Mouse (Mus musculus): ENCODE results near the gene Slc6a3. TPM values are rescaled to one million over a fixed set of nuclear protein-coding genes. Genes with fewer than 3 reads are reported as not detected.

Gene Slc6a3
- 0.10 and 0.15 TPM in 2 replicates for polyA plus RNA-seq (2016; fragmentation: Nextera tagmentation; extraction: Ambion mirVana)

- Histone ChIP-seq H3K9me3 (no peaks in the 10 kb centered on the region), H3K36me3 (no peaks in the 10 kb centered on the region), H3K9ac (replicated peaks) (peak within 1 kb of the TSS; percentile 12; the same call in 1 of the 2 replicates), H3K4me2 (peak within 1 kb of the TSS; percentile 78), H3K27me3 (peaks cover 68% of the 10 kb centered on the region), H3K4me3 (replicated peaks) (peak within 1 kb of the TSS; percentile 46), H3K4me1 (replicated peaks) (peaks cover 8% of the 10 kb centered on the region; the same call in 1 of the 2 replicates), H3K27ac (no peak within 1 kb of the TSS)
- under 1% methylated on average over 26 of the region's 26 CpGs for WGBS
- peak; percentile 73; the same call in 1 of the 2 replicates for ATAC-seq (ENCODE audit: insufficient number of reproducible peaks, insufficient read depth, low FRiP score, low TSS enrichment, low read depth)
Observed at GRCm38 (mm10) chr13:73536403-73536821, at the start of gene Slc6a3. Slc6a3 (plus strand) TSS chr13:73536747.

- no peak overlapping the region for H3K4me2 ChIP-seq
- peaks cover 10% of the 10 kb centered on the region; the same call in 1 of the 2 replicates for H3K9me3 ChIP-seq
- no peak for ATAC-seq (ENCODE audit: insufficient number of reproducible peaks, insufficient read depth, low FRiP score, low TSS enrichment, low read depth)
- H3K9ac ChIP-seq (replicated peaks) = no peak overlapping the region
- H3K4me1 ChIP-seq (replicated peaks) = no peaks in the 10 kb centered on the region
- H3K4me3 ChIP-seq (replicated peaks) = no peak overlapping the region
- H3K27me3 ChIP-seq = no peaks in the 10 kb centered on the region
- 52% methylated on average over 3 of the region's 3 CpGs for WGBS
- H3K36me3 ChIP-seq = peaks cover 86% of the 10 kb centered on the region
- H3K27ac ChIP-seq = no peak overlapping the region
Observed at GRCm38 (mm10) chr13:73488105-73488504, 48.4 kb upstream of the Slc6a3 start.

GRCm38 (mm10) chr13:73488707-73489106 is 47.8 kb upstream of the Slc6a3 start:
- ATAC-seq (ENCODE audit: insufficient number of reproducible peaks, insufficient read depth, low FRiP score, low TSS enrichment, low read depth) = no peak
- H3K4me1 ChIP-seq (replicated peaks) = no peaks in the 10 kb centered on the region
- H3K9ac ChIP-seq (replicated peaks) = no peak overlapping the region
- no peak overlapping the region for H3K4me2 ChIP-seq
- H3K36me3 ChIP-seq = peaks cover 92% of the 10 kb centered on the region
- no peak overlapping the region for H3K27ac ChIP-seq
- peaks cover 10% of the 10 kb centered on the region; the same call in 1 of the 2 replicates for H3K9me3 ChIP-seq
- H3K27me3 ChIP-seq = no peaks in the 10 kb centered on the region
- WGBS = 84% methylated on average over 9 of the region's 9 CpGs
- H3K4me3 ChIP-seq (replicated peaks) = no peak overlapping the region

- 90% methylated on average over 3 of the region's 3 CpGs for WGBS
- no peak for ATAC-seq (ENCODE audit: insufficient number of reproducible peaks, insufficient read depth, low FRiP score, low TSS enrichment, low read depth)
- no peaks in the 10 kb centered on the region for H3K4me1 ChIP-seq (replicated peaks)
- no peaks in the 10 kb centered on the region for H3K27me3 ChIP-seq
- H3K36me3 ChIP-seq = peaks cover 100% of the 10 kb centered on the region
- H3K4me3 ChIP-seq (replicated peaks) = no peak overlapping the region
- no peak overlapping the region for H3K27ac ChIP-seq
- H3K9me3 ChIP-seq = peaks cover 10% of the 10 kb centered on the region; the same call in 1 of the 2 replicates
- H3K4me2 ChIP-seq = no peak overlapping the region
- no peak overlapping the region for H3K9ac ChIP-seq (replicated peaks)
Observed at GRCm38 (mm10) chr13:73489986-73490385, 46.6 kb upstream of the Slc6a3 start.

GRCm38 (mm10) chr13:73490564-73491170 is 45.9 kb upstream of the Slc6a3 start:
- Histone ChIP-seq H3K9me3 (peaks cover 9% of the 10 kb centered on the region; the same call in 1 of the 2 replicates), H3K4me3 (replicated peaks) (no peak overlapping the region), H3K4me1 (replicated peaks) (no peaks in the 10 kb centered on the region), H3K27ac (no peak overlapping the region), H3K4me2 (no peak overlapping the region), H3K27me3 (no peaks in the 10 kb centered on the region), H3K9ac (replicated peaks) (no peak overlapping the region), H3K36me3 (peaks cover 100% of the 10 kb centered on the region)
- 87% methylated on average over 8 of the region's 8 CpGs for WGBS
- no peak for ATAC-seq (ENCODE audit: insufficient number of reproducible peaks, insufficient read depth, low FRiP score, low TSS enrichment, low read depth)

- peaks cover 100% of the 10 kb centered on the region for H3K36me3 ChIP-seq
- WGBS = 92% methylated on average over 4 of the region's 4 CpGs
- H3K4me1 ChIP-seq (replicated peaks) = no peaks in the 10 kb centered on the region
- no peak overlapping the region for H3K4me2 ChIP-seq
- H3K4me3 ChIP-seq (replicated peaks) = no peak overlapping the region
- H3K27me3 ChIP-seq = no peaks in the 10 kb centered on the region
- H3K27ac ChIP-seq = no peak overlapping the region
- H3K9ac ChIP-seq (replicated peaks) = no peak overlapping the region
- no peak for ATAC-seq (ENCODE audit: insufficient number of reproducible peaks, insufficient read depth, low FRiP score, low TSS enrichment, low read depth)
- no peaks in the 10 kb centered on the region for H3K9me3 ChIP-seq
Observed at GRCm38 (mm10) chr13:73493183-73493582, 43.4 kb upstream of the Slc6a3 start.

GRCm38 (mm10) chr13:73494528-73494927 is 42.0 kb upstream of the Slc6a3 start:
- Histone ChIP-seq H3K9ac (replicated peaks) (no peak overlapping the region), H3K27ac (no peak overlapping the region), H3K4me1 (replicated peaks) (no peaks in the 10 kb centered on the region), H3K9me3 (no peaks in the 10 kb centered on the region), H3K27me3 (no peaks in the 10 kb centered on the region), H3K36me3 (peaks cover 100% of the 10 kb centered on the region), H3K4me2 (no peak overlapping the region), H3K4me3 (replicated peaks) (no peak overlapping the region)
- WGBS = 94% methylated on average over 9 of the region's 9 CpGs
- no peak for ATAC-seq (ENCODE audit: insufficient number of reproducible peaks, insufficient read depth, low FRiP score, low TSS enrichment, low read depth)

GRCm38 (mm10) chr13:73496137-73496536 is 40.4 kb upstream of the Slc6a3 start:
- Histone ChIP-seq H3K9ac (replicated peaks) (no peak overlapping the region), H3K4me3 (replicated peaks) (no peak overlapping the region), H3K9me3 (no peaks in the 10 kb centered on the region), H3K36me3 (peaks cover 100% of the 10 kb centered on the region), H3K4me1 (replicated peaks) (no peaks in the 10 kb centered on the region), H3K4me2 (no peak overlapping the region), H3K27ac (no peak overlapping the region), H3K27me3 (no peaks in the 10 kb centered on the region)
- WGBS = 86% methylated on average over 2 of the region's 2 CpGs
- ATAC-seq (ENCODE audit: insufficient number of reproducible peaks, insufficient read depth, low FRiP score, low TSS enrichment, low read depth) = no peak

GRCm38 (mm10) chr13:73499893-73500604 is 36.5 kb upstream of the Slc6a3 start:
- Histone ChIP-seq H3K36me3 (peaks cover 86% of the 10 kb centered on the region), H3K9me3 (no peaks in the 10 kb centered on the region), H3K27me3 (no peaks in the 10 kb centered on the region), H3K4me3 (replicated peaks) (no peak overlapping the region), H3K27ac (no peak overlapping the region), H3K9ac (replicated peaks) (no peak overlapping the region), H3K4me2 (no peak overlapping the region), H3K4me1 (replicated peaks) (no peaks in the 10 kb centered on the region)
- WGBS = 80% methylated on average over 6 of the region's 6 CpGs
- ATAC-seq (ENCODE audit: insufficient number of reproducible peaks, insufficient read depth, low FRiP score, low TSS enrichment, low read depth) = no peak; the same call in 1 of the 2 replicates

GRCm38 (mm10) chr13:73502719-73503118 is 33.8 kb upstream of the Slc6a3 start:
- Histone ChIP-seq H3K4me2 (no peak overlapping the region), H3K4me1 (replicated peaks) (no peaks in the 10 kb centered on the region), H3K36me3 (peaks cover 82% of the 10 kb centered on the region), H3K4me3 (replicated peaks) (no peak overlapping the region), H3K27me3 (no peaks in the 10 kb centered on the region), H3K9ac (replicated peaks) (no peak overlapping the region), H3K9me3 (no peaks in the 10 kb centered on the region), H3K27ac (no peak overlapping the region)
- 70% methylated on average over 2 of the region's 2 CpGs for WGBS
- ATAC-seq (ENCODE audit: insufficient number of reproducible peaks, insufficient read depth, low FRiP score, low TSS enrichment, low read depth) = no peak

- 74% methylated on average over 7 of the region's 7 CpGs for WGBS
- no peak for ATAC-seq (ENCODE audit: insufficient number of reproducible peaks, insufficient read depth, low FRiP score, low TSS enrichment, low read depth)
- Histone ChIP-seq H3K4me3 (replicated peaks) (no peak overlapping the region), H3K4me1 (replicated peaks) (no peaks in the 10 kb centered on the region), H3K27me3 (no peaks in the 10 kb centered on the region), H3K36me3 (peaks cover 82% of the 10 kb centered on the region), H3K9me3 (no peaks in the 10 kb centered on the region), H3K9ac (replicated peaks) (no peak overlapping the region), H3K27ac (no peak overlapping the region), H3K4me2 (no peak overlapping the region)
Observed at GRCm38 (mm10) chr13:73505686-73506467, 30.7 kb upstream of the Slc6a3 start.

Measured in limb, embryonic 12.5 days (tissue).